Mouse (Mus musculus) midbrain, embryonic 16.5 days (tissue): ENCODE data around the gene Fcgr2b. TPM values are rescaled to one million over a fixed set of nuclear protein-coding genes. Genes with fewer than 3 reads are reported as not detected.

Source experiments
- ATAC-seq: fragments of 200-750 bp; cut with Nextera tagmentation; 2 replicates; pipeline ENCODE4 v1.8.0; 2017; ENCODE audit warnings: moderate TSS enrichment
- H3K27ac ChIP-seq: fragments of 300-500 bp; sonication (generic); 2 replicates; pipeline ENCODE4 v1.5.1; 2014; ENCODE audit warnings: mild to moderate bottlenecking, low read length, mixed read lengths
- H3K27me3 ChIP-seq: fragments of 300-500 bp; sonication (generic); 2 replicates; pipeline ENCODE4 v1.6.1; 2014; ENCODE audit warnings: low read depth, low read length, mixed read lengths; ENCODE audit not compliant: control insufficient read depth, insufficient read depth
- H3K36me3 ChIP-seq: fragments of 300-500 bp; sonication (generic); 2 replicates; pipeline ENCODE4 v1.6.1; 2014; ENCODE audit warnings: mild to moderate bottlenecking, low read length, moderate library complexity, mixed read lengths; ENCODE audit not compliant: control insufficient read depth, insufficient read depth
- H3K4me1 ChIP-seq: fragments of 300-500 bp; sonication (generic); 2 replicates; pipeline ENCODE4 v1.6.1; 2014; ENCODE audit warnings: mild to moderate bottlenecking, low read length, mixed read lengths; ENCODE audit not compliant: control insufficient read depth, insufficient read depth
- H3K4me2 ChIP-seq: fragments of 300-500 bp; sonication (generic); 2 replicates; pipeline ENCODE4 v1.6.1; 2014; ENCODE audit warnings: mild to moderate bottlenecking, low read length, mixed read lengths
- H3K4me3 ChIP-seq: fragments of 300-500 bp; sonication (generic); 2 replicates; pipeline ENCODE4 v1.5.1; 2014; ENCODE audit warnings: low read depth, mild to moderate bottlenecking, low read length, moderate library complexity, mixed read lengths
- H3K9ac ChIP-seq: fragments of 300-500 bp; sonication (generic); 2 replicates; pipeline ENCODE4 v1.6.1; 2014; ENCODE audit warnings: low read depth, low read length, mixed read lengths
- H3K9me3 ChIP-seq: fragments of 300-500 bp; sonication (generic); replicated peaks from 2 replicates; pipeline ENCODE4 v1.6.1; 2014; ENCODE audit warnings: mild to moderate bottlenecking, low read length, mixed read lengths; ENCODE audit not compliant: control insufficient read depth, poor library complexity, severe bottlenecking
- WGBS: fragments of 180-500 bp; shearing (Covaris S2); extraction: QIAGEN DNeasy Blood & Tissue Kit; methylation state at CpG from one replicate; pipeline ENCODE4 v1.1.7; 2014; 5-methylcytosine and 5-hydroxymethylcytosine counted together
- polyA plus RNA-seq: library from polyadenylated mRNA; unstranded; fragments of >200 nt; fragmentation: Nextera tagmentation; extraction: Ambion mirVana; gene quantifications from 2 replicates; pipeline ENCODE4 v1.2.1, GENCODE M21; 2015

Fcgr2b gene
- 1.1 and 1.7 TPM in 2 replicates for polyA plus RNA-seq

DNA sequence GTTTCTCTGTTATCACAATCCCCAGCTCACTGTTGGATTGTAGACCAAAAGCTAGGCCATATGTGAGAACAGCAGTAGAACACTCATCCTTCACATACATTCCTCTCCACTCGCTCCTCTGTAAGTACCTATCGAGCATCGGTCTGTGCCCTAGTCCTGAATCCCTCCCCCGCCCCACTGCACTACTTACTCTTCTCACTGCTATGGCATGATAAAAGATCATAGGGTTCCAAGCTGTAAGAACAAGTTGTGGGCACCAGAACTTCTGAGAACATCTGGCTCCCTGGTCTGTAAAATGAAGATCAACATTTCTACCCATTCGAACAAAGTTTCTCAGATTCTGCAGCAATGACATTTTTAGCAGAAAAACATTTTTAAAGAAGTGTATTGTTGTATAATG is at the start of gene Fcgr2b:
Fcgr2b (minus strand) TSS at position 101 of the 400 bp plus-strand sequence.
- Histone ChIP-seq H3K9me3 (no peaks in the 10 kb centered on the region), H3K4me2 (no peak within 1 kb of the TSS), H3K27me3 (no peaks in the 10 kb centered on the region), H3K9ac (no peak within 1 kb of the TSS), H3K27ac (no peak within 1 kb of the TSS), H3K4me1 (no peaks in the 10 kb centered on the region), H3K36me3 (no peaks in the 10 kb centered on the region), H3K4me3 (no peak within 1 kb of the TSS)
- 87% methylated on average over 5 of the region's 5 CpGs for WGBS
- no peak for ATAC-seq

- no peak overlapping the region for H3K4me2 ChIP-seq
- H3K4me3 ChIP-seq: no peak overlapping the region
- WGBS: 80% methylated on average over 7 of the region's 7 CpGs
- no peak for ATAC-seq
- H3K9ac ChIP-seq: no peak overlapping the region
- H3K4me1 ChIP-seq: no peaks in the 10 kb centered on the region
- H3K27me3 ChIP-seq: no peaks in the 10 kb centered on the region; the same call in 1 of the 2 replicates
- no peaks in the 10 kb centered on the region for H3K9me3 ChIP-seq
- H3K36me3 ChIP-seq: no peaks in the 10 kb centered on the region
- H3K27ac ChIP-seq: no peak overlapping the region
Measured at GRCm38 (mm10) chr1:171019311-171019950, 43.1 kb upstream of the Fcgr2b start.

GRCm38 (mm10) chr1:171018737-171019136 is 42.4 kb upstream of the Fcgr2b start, which contains the start of gene Fcgr4:
TSS of gene Fcgr4 (plus strand) at chr1:171018920.
- Histone ChIP-seq H3K4me1 (no peaks in the 10 kb centered on the region), H3K4me3 (no peak within 1 kb of the TSS), H3K27me3 (no peaks in the 10 kb centered on the region; the same call in 1 of the 2 replicates), H3K36me3 (no peaks in the 10 kb centered on the region), H3K9me3 (no peaks in the 10 kb centered on the region), H3K4me2 (no peak within 1 kb of the TSS), H3K9ac (no peak within 1 kb of the TSS), H3K27ac (no peak within 1 kb of the TSS)
- whole genome bisulfite sequencing: 82% methylated on average over 2 of the region's 2 CpGs
- ATAC-seq: no peak

GRCm38 (mm10) chr1:171017468-171018158 is 41.3 kb upstream of the Fcgr2b start:
- Histone ChIP-seq H3K9me3 (no peaks in the 10 kb centered on the region), H3K36me3 (no peaks in the 10 kb centered on the region)
- 62% methylated on average over 6 of the region's 6 CpGs for WGBS

GRCm38 (mm10) chr1:171016676-171017356 is 40.5 kb upstream of the Fcgr2b start:
- Histone ChIP-seq H3K4me3 (no peak overlapping the region), H3K36me3 (no peaks in the 10 kb centered on the region), H3K4me2 (no peak overlapping the region), H3K4me1 (no peaks in the 10 kb centered on the region), H3K27me3 (no peaks in the 10 kb centered on the region; the same call in 1 of the 2 replicates), H3K9ac (no peak overlapping the region), H3K27ac (no peak overlapping the region), H3K9me3 (no peaks in the 10 kb centered on the region)
- WGBS: 90% methylated on average over 6 of the region's 6 CpGs
- ATAC-seq: no peak

More at GRCm38 (mm10) chr1:171017468-171018158, 41.3 kb upstream of the Fcgr2b start:
- no peak overlapping the region for H3K4me3 ChIP-seq
- H3K9ac ChIP-seq: no peak overlapping the region
- no peak for ATAC-seq
- H3K27me3 ChIP-seq: no peaks in the 10 kb centered on the region; the same call in 1 of the 2 replicates
- H3K27ac ChIP-seq: no peak overlapping the region
- H3K4me2 ChIP-seq: no peak overlapping the region
- no peaks in the 10 kb centered on the region for H3K4me1 ChIP-seq

GRCm38 (mm10) chr1:171011733-171012132 is 35.4 kb upstream of the Fcgr2b start:
- Histone ChIP-seq H3K9me3 (no peaks in the 10 kb centered on the region), H3K9ac (no peak overlapping the region), H3K27ac (no peak overlapping the region), H3K27me3 (no peaks in the 10 kb centered on the region), H3K4me3 (no peak overlapping the region), H3K4me1 (no peaks in the 10 kb centered on the region), H3K36me3 (no peaks in the 10 kb centered on the region), H3K4me2 (no peak overlapping the region)
- 81% methylated on average over 4 of the region's 4 CpGs for WGBS
- no peak for ATAC-seq

- H3K9me3 ChIP-seq: no peaks in the 10 kb centered on the region
- no peaks in the 10 kb centered on the region for H3K4me1 ChIP-seq
- no peak for ATAC-seq
- H3K36me3 ChIP-seq: no peaks in the 10 kb centered on the region
- no peak overlapping the region for H3K4me3 ChIP-seq
- H3K27me3 ChIP-seq: no peaks in the 10 kb centered on the region
- H3K4me2 ChIP-seq: no peak overlapping the region
- WGBS: 84% methylated on average over 2 of the region's 2 CpGs
- H3K27ac ChIP-seq: no peak overlapping the region
- H3K9ac ChIP-seq: no peak overlapping the region
Measured at GRCm38 (mm10) chr1:171006905-171007304, 30.6 kb upstream of the Fcgr2b start.

DNA sequence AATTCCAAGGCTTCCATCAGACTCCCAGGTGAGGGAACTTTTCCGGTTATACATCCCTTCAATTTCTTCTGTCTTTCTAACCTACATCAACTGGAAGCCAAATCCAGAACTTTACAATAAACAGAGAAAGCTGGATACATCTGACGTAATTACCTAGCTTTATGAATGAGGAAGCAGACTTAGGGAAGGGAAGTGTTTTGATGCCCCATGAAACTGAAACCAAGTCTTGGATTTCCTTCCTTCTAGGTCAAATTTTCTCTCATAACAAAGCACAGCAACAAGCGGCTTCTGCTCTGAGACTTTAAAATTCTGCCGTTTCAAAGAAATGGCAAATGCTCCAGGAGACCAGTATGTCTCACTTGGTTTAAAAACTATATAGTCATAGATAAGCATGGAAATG is 30.0 kb upstream of the Fcgr2b start:
- Histone ChIP-seq H3K27me3 (no peaks in the 10 kb centered on the region), H3K4me2 (no peak overlapping the region), H3K9me3 (no peaks in the 10 kb centered on the region), H3K9ac (no peak overlapping the region), H3K27ac (no peak overlapping the region), H3K36me3 (no peaks in the 10 kb centered on the region), H3K4me1 (no peaks in the 10 kb centered on the region), H3K4me3 (no peak overlapping the region)
- no peak for ATAC-seq
- 93% methylated on average over 4 of the region's 4 CpGs for WGBS

DNA sequence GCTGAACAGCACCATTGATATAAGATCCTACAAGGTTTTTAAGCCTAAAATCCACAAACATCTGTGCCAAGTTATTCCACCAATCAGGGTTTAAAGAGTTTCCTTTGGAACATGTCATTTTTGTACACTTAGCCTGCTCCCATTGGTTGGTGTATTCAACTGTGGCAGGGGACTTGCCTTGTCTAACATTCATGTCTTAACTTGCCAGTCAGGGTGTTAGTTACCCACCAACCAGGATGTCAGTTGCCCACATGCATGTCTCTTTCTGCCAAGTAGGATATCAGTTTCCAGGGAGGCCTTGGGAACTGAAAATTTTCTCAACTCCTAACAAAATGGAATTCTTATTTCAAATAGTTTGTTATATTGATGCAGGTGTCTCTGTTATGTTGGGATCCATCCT is 29.2 kb upstream of the Fcgr2b start:
- no peaks in the 10 kb centered on the region for H3K36me3 ChIP-seq
- no peak overlapping the region for H3K27ac ChIP-seq
- no peak overlapping the region for H3K4me2 ChIP-seq
- no peak overlapping the region for H3K4me3 ChIP-seq
- no peak for ATAC-seq
- H3K27me3 ChIP-seq: no peaks in the 10 kb centered on the region
- H3K4me1 ChIP-seq: no peaks in the 10 kb centered on the region
- H3K9me3 ChIP-seq: no peaks in the 10 kb centered on the region
- no peak overlapping the region for H3K9ac ChIP-seq
